Comparison of ENCODE assay signal across 17 mouse cellular contexts in the genomic region with DNA sequence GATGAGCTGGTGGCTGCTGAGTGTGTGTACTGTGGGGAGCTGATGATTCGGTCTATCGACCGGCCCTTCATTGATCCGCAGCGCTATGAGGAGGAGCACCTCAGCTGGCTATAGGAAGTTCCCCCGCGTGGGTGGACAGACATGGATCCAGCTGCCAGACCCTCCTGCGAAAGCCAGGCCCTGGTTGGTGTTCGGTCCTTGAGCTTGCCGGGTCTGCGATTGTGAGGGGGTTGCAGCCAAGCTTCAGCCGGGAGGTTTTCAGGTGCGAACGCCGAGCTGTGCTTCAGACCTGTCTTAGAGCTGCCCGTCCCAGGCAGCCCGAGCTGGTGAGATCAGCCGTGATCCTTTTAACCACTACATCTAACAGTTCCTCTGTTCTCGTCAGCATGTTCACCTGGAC. TPM values are rescaled to one million over a fixed set of nuclear protein-coding genes. Genes with fewer than 3 reads are reported as not detected.
"Had no signal": no experiment of that assay in that cellular context is flagged by ENCODE, and none has a peak within 500 bp of the region (broad histone marks: within the 10 kb centered on the region; RNA-seq: fewer than 3 reads in every experiment).

No protein-coding gene starts in this region.

- H3K9me3 ChIP-seq: midbrain, embryonic 10.5 days; midbrain, embryonic 12.5 days; neural tube, embryonic 13.5 days; neural tube, embryonic 15.5 days had no signal

- H3K4me2 ChIP-seq: lung, embryonic 14.5 days; midbrain, embryonic 12.5 days; neural tube, embryonic 13.5 days; neural tube, embryonic 15.5 days had no signal

- H3K27ac ChIP-seq: midbrain, embryonic 10.5 days; midbrain, embryonic 12.5 days; neural tube, embryonic 13.5 days; neural tube, embryonic 15.5 days had no signal

- H3K4me3 ChIP-seq: midbrain, embryonic 10.5 days; midbrain, embryonic 12.5 days; myocyte; neural tube, embryonic 13.5 days; neural tube, embryonic 15.5 days had no signal

- ATAC-seq: midbrain, embryonic 16.5 days had no signal

- DNase-seq: lung, embryonic 14.5 days; lung, postnatal 10 days; midbrain, embryonic 14.5 days; retina, postnatal 1 day; right cerebral cortex, adult 18-20 months; right cerebral cortex, postnatal 25 days; right cerebral cortex, postnatal 4 days; spleen, adult 18-20 months; thymus, adult 18-20 months; thymus, postnatal 14 days had no signal

- H3K9ac ChIP-seq: lung, embryonic 14.5 days; midbrain, embryonic 12.5 days; neural tube, embryonic 13.5 days; neural tube, embryonic 15.5 days had no signal

- H3K27me3 ChIP-seq: midbrain, embryonic 12.5 days; neural tube, embryonic 13.5 days; neural tube, embryonic 15.5 days had no signal

RNA-seq across cellular contexts. Expression of gene Rhov, which starts 26.4 kb away (rescaled TPM):
- total RNA-seq: megakaryocyte-erythroid progenitor cell, adult 5-6 weeks had no signal

RNA-seq across cellular contexts. Expression of gene Dll4, which starts 28.1 kb away (rescaled TPM):
- total RNA-seq: megakaryocyte-erythroid progenitor cell, adult 5-6 weeks had no signal
- polyA plus RNA-seq: myocyte had no signal

RNA-seq across cellular contexts. Expression of gene Chac1, which starts 53.5 kb away (rescaled TPM):
- total RNA-seq: megakaryocyte-erythroid progenitor cell, adult 5-6 weeks had no signal
